Mouse (Mus musculus): ENCODE results near the gene Tbc1d16. TPM values are rescaled to one million over a fixed set of nuclear protein-coding genes. Genes with fewer than 3 reads are reported as not detected.

Tbc1d16 gene
- polyA plus RNA-seq (2017; shearing (Covaris generic)), result 0.60 TPM

DNA sequence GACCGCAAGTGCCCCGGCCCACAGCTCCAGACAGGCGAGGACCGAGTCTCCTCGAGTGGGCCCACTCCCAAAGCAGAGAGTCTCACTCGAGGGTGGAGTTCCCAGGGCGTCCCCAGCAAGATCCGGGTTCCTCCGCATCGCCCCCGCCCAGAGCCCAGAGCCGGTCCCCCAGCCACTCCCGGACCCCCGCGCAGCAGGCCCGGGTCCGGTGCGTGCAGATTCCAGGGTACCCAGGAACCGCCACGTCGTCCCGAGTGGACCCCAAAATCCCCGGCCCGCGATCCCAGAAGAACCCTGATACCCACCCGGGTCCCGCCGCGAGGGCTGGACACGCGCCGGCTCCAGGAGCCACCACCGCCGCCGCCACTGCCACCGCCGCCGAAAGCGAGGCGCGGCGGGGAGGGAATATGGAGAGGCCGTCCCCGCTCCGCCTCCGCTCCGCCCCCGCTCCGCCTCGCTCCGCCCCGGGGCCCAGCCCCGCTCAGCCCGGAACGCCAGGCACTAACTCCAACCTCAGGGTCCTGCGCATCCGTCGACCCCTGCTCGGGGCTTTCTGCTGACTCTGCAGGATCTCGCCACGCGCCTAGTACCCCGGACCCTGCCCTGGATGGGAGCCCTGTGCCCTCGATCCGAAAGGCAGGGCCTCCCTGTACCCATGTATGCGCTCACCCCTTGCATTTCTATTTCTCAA lies at the start of gene Tbc1d16, which contains the start of gene Ccdc40:
Gene Tbc1d16 (minus strand): TSS at position 409 of the 691 bp plus-strand sequence.
Gene Ccdc40 (plus strand): TSS at position 482 of the 691 bp plus-strand sequence.

DNA sequence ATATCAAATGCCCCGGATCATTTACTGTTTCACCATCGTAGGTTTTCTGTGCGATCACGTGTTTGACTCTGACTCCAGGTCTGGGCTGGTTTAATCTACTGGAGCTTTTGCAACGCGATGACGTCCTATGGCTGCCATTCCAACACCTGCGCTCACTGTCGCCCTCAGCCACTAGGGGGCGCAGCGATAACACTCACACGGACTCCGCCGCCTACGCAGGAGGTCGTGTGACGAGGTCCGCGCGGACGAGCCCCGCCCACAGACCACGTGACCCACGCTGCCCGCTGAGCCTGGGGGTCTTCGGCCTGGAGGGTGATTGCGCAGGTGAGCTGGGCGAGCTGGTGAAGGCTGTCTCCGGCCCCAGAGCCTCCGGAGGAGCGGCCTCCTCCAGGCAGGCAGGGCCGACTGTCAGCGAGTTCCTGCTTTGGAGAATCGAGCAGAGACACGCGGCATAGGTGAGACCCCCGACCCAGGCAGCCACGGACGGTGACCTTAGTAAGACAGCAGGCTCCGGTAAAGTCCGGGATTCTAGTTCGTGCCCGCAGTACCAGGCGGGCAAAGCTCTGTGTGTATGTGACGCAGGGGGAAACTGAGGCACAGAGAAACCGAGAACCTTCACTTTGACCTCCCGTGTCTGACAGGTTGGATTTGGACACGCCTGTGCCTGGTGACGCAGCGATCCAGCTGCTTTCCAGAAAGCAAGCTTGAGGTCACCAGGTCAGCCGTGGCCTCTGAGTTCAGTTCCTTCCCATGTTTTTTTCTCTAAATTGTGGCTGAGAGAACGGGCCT lies 39.7 kb upstream of the Tbc1d16 start, which contains the start of gene Gaa:
Gene Gaa (plus strand): TSS at position 120 of the 789 bp plus-strand sequence.

Other genes starting within 250 kb of the Tbc1d16 start
- gene Enpp7, start 240.3 kb downstream of the Tbc1d16 start, polyA plus RNA-seq (2017; shearing (Covaris generic)), result not detected
- gene Cbx2, start 205.5 kb downstream of the Tbc1d16 start, polyA plus RNA-seq (2017; shearing (Covaris generic)), result 6.2 TPM
- 15.4 TPM for gene Cbx8, start 187.5 kb downstream of the Tbc1d16 start, polyA plus RNA-seq (2017; shearing (Covaris generic))
- gene Cbx4, start 142.3 kb downstream of the Tbc1d16 start, polyA plus RNA-seq (2017; shearing (Covaris generic)), result 5.6 TPM
- gene Ccdc40, start 73 bp upstream of the Tbc1d16 start, polyA plus RNA-seq (2017; shearing (Covaris generic)), result 3.6 TPM
- 30.0 TPM for gene Gaa, start 39.4 kb upstream of the Tbc1d16 start, polyA plus RNA-seq (2017; shearing (Covaris generic))
- 296 TPM for gene Eif4a3, start 71.6 kb upstream of the Tbc1d16 start, polyA plus RNA-seq (2017; shearing (Covaris generic))
- not detected for gene Card14, start 79.3 kb upstream of the Tbc1d16 start, polyA plus RNA-seq (2017; shearing (Covaris generic))
- 18.0 TPM for gene Sgsh, start 127.0 kb upstream of the Tbc1d16 start, polyA plus RNA-seq (2017; shearing (Covaris generic))
- gene Slc26a11, start 127.1 kb upstream of the Tbc1d16 start, polyA plus RNA-seq (2017; shearing (Covaris generic)), result 21.0 TPM
- gene Rnf213, start 164.6 kb upstream of the Tbc1d16 start, polyA plus RNA-seq (2017; shearing (Covaris generic)), result 26.7 TPM

Data from activated CD4-positive, CD25-positive, alpha-beta regulatory T cell, adult 9 weeks (primary cell).